Mouse (Mus musculus) layer of hippocampus, adult 11-12 months (tissue): ENCODE measurements around the gene Arhgap29.

Source experiments
- DNase-seq: peaks from one replicate; pipeline ENCODE4 v3.0.0; 2022; ENCODE audit warnings: low spot score

The Arhgap29 gene

DNA sequence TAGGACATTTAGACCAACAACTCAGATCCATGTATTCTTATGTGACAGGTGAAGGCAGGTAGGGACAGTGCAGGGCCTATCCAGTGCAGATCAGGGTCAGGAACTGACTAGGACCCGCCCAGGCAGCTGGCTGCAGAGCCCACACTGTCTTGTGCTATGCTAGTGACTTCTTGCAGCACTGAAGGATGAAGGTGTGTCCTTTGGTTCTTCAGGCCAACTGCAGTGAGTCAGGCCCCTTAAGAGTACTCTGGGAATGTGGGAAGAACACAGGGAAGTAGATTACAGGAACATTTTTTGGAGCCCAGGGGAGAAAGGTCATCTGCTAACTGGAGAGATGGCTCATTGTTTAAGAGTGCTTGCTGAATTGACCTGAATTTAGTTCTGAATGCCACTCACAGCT lies 60.1 kb downstream of the Arhgap29 start:
- DNase-seq, result no peak

DNA sequence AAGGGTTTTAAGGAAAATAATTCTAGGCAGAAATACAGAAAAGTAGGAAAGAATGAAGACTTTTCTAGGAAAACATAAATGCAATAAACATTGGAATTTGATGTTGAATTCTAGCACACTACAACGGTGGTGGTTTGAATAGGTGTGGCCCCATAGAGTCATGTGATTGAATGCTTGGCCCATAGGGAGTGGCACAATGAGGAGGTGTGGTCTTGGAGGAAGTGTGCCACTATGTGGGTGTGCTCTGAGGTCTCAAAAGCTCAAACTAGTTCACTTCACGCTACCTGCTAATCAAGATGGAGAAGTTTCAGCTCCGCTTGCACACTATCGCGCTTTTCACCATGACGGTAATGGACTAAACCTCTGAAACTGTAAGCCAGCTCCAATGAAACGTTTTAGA lies 66.1 kb downstream of the Arhgap29 start:
- DNase-seq, result no peak

DNA sequence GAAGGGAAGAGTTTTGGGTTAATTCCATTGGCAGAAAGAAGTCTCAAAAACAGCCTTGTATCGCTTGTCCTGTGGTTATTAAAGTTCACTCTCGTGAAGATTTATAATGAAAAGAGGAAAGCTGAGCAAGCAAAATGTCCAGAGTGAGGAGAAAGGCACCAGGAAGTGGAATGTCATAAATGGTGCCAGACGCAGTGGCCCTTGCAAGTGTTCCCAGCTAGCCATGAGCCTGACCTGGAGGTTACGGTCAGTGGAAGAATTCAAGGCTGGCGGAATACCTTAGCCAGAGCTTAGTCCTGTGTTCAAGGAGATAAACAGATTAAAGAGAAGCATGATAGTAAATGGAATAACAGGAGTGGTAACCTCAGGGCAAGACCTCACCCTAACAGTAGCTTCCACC lies 66.8 kb downstream of the Arhgap29 start:
- DNase-seq, result no peak

DNA sequence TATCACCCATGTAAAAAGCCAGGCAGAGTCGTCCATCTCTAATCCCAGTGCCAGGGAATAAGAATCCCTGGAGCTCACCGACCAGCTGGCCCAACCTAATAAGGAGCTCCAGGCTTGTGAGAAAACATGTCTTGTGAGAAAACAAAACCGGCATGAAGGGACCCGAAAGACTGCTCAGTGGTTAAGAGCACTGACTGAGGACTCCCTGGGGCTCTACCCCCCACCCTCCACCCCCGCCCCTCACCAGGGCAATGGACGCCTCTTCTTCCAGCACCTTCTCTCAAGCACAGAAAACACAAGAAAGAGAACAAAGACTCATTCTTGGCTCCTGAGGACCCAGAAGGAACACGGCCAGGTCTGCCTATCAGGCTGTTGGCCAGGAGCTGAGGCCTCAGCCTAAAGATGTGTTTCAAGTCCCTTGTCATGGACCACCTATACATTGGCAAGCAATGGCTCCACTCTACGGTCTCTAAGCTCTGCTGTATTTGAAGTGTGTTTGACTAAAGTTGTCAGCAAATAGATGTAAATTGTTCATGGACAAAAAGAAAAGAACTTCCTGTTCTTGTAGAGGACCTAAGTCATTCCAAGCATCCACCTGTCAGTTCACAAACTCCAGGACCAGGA lies 68.8 kb downstream of the Arhgap29 start:
- no peak for DNase-seq

DNA sequence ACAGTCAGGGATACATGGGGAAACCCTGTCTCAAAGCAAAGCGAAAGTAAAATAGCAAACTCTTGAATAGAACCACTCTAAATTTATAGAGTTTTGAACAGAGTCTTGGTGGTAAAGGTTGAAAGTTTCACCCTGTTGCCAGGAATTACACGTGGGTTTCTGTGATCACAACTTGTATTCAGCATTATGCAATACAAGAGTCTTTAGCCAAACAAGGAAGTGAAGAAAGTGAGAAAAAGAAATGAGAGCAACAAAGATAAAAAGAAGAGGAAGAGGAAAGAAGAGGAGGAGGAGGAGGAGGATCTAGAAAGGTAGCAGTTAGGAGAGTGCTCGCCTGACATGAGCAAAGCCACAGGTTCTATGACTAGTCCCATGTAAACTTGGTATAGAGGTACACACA lies 70.0 kb downstream of the Arhgap29 start:
- no peak for DNase-seq

DNA sequence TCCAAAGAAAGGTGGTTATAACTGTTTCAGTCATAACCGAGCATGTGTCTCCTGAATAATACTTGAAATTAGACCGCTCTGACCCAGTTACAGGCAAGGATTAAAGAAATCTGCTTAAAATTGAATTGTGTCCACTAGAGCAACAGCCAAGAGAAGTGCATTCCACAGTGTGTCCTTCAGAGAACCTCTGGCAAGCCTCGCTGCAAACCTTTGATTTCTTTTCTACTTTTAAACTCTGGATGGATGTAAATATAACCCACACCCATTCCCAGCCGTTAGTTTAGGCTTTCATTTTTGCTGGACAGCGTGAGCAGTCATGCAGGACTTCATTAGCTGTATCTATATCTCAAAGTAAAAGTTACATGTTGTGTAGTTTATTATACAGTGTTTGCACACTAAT lies 74.3 kb downstream of the Arhgap29 start:
- no peak for DNase-seq

DNA sequence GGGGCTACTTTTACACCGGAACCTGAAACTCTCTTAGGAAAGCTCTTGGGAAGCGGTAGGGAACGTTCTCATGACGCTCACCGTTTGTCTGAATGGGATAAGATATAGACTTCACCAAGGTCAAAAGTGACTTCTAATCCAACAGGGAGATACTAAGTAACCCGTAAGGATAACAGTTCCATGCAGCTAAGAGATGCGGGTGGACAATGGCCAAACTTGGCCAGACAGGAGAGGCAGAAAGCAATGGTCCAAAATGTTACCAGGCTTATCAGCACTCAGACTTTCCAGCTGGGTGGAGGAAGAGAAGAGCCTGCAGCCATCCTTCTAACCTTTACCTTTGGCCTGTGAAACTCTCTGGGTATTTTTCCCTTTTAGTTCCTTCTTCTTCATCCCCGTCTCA lies 75.4 kb downstream of the Arhgap29 start:
- DNase-seq, result no peak

DNA sequence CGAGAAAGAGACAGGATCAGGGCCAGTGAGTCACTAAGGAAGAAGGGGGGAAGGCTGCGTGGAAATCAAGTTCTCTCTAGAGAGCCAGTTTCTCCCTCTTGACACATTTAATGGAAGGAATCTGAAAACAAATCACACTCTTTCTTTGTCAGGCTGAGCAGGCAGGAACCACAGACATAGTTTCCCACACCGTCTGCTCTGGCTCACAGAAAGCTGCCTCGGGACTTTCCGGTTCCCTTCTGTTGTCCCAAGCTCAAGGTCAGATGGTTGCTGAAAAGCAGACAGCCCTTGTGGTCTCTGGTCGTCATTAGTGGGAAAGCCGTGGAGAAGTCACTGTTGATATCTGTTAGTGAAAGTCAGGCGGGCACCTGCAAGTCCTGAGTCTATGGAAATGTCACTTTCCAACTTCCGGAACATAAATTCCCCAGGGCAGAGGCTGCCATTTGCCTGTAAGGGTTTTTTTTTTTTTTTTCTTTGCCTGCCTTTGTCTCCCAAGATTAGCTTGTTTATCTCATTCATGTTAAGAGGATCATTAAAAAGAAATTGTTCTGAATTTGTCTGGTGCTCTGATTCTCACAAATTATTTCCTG lies 81.0 kb downstream of the Arhgap29 start:
- DNase-seq, result no peak

DNA sequence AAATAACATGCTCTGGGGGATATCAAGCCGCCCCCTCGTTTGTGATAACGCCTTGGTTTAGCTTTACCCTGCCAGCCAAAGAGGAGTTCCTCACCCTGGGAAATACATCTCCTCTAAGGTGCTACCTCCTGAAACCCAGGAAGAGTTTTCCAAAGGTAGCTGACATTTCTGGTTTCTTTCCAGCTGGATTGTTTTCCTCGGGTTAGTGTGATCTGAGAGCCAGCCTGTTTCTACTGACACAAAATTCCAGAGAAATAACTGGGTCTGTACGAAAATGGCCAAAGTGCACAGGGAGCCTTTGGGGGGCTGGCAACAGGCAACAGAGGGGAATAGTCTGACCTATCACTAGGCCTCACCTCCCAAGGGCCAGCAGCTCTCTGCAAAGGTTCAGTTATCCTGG lies 81.9 kb downstream of the Arhgap29 start:
- DNase-seq, result no peak

DNA sequence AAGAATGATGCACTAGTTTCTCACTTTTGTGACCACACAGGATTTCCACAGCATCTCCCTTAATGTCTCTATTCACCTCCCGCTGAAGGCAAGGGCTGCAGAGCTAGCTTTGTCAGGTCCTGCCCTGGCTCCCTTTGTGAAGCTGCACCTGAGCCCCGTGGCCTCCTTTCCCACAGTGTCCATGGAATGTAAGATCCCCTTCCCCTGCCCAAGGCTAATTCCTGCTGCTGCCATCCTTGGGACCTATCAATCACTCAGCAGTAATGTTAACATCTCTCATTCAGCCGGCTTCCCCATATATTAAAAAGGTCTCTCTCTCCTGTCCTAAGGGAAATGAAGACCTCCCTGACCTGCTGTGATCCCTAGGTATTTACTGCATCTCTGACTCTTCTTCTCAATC lies 82.8 kb downstream of the Arhgap29 start:
- no peak for DNase-seq

DNA sequence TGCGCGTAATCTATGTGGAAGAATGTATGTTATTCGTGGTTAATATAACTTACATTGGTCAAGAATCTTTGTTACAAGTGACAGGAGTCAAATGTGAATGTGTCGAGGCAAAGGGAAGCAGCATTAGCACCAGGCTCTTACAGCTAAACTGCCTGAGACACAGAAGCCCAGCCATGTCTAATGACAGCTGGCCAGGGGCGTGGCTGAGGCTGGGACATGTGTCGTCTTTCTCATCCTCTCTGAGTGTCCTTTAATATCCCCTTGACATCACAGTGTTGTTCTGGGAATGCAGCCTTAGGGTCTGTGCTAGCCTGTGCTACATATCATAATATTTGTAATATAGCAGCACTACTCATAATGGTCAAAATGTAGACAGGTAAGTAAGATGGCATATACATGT lies 88.2 kb downstream of the Arhgap29 start:
- DNase-seq, result no peak

DNA sequence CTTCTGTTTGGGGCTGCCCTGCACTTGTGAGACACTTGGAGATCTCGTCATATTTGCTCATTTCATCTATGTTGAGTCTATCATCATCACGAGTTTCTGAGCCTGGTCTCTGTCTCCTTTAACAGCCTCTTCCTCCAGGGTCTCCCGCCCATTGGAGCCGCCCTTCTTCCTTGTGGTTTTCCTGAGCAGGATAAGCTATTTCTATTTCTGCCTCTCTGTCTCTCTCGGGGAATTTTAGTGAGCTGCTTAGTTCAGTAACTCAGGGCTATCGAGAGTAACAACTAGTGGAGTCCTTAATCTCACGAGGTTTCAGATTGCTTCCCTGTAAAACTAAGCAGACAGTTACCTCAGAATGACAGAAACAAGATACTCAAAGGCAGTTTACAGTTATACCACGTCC lies 90.8 kb downstream of the Arhgap29 start:
- no peak for DNase-seq

DNA sequence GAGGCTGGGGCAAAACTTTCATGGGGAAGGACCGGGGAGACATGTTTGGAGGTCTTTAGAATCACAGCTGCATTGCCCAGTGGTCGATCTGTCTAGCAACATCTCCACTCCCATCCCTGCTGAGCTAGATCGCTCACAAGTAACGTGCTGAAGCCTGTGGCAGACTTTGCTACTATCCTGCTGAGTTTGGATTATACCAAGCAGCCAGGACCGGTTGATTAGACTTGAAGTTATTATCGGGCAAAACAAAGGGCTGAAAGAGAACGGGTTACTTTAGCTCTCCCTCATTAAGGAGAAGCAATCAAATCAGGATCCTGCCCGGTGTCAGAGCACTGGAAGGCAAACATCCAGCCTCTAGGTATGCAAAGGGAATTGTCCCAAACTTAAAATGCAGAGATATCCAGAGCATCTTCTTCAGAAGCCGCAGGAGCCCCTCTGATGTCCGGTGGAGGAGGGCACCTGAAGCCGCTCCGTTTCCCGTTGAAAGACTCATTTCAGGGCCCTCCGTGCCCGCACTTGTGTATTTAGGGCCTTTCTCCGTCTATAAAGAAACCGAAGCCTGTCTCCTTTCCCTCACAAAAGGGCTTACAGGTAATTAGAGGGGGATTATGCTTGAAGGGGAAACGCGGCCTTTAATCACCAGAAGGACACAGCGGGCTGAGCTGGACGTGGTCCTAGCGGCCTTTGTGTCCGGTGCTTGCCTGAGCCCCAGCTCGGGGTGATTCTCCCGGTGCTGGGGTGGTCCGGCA lies 91.6 kb downstream of the Arhgap29 start, which contains the start of gene Abca4:
TSS of gene Abca4 (plus strand) at position 645 of the 749 bp plus-strand sequence.
- DNase-seq, result no peak

DNA sequence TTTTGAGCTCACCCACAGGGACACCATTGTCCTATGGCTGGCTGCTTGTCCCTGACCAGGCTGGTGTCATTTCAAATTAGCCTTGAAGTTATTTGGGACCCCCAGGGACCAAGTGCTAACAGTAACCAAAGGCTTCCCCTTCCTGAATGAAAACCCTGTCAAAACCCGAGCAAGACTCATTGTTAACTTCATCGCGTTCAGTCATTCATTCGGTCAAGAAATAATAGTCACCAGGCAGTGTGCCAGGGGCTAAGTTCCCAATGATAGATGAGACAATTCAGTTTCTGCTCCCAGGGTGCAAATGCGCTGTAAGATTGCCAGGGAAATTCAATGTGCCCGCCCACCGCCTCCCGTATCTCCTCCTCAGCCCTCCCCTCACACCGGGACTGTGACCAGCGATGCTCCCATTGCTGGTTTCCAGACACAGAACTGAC lies 93.9 kb downstream of the Arhgap29 start:
- no peak for DNase-seq

DNA sequence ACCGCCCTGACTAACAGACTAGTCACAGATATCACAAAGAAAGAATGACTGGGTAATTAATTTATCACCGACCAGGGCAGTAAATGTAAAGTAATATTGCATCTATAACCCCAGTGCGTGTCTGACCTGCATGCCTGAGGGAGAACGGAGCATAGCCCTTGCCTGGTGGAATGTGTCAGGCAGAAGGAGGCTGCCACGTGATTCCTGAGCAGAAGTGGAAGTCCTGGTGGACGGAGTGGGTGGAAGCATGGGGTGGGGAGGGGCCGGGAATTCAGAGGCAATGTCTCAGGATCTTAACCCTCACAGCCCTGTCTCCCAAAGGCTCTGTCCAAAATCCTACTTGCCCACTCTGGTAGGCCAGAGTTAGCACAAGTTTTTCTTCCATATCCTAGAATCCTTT lies 95.1 kb downstream of the Arhgap29 start:
- DNase-seq, result no peak

DNA sequence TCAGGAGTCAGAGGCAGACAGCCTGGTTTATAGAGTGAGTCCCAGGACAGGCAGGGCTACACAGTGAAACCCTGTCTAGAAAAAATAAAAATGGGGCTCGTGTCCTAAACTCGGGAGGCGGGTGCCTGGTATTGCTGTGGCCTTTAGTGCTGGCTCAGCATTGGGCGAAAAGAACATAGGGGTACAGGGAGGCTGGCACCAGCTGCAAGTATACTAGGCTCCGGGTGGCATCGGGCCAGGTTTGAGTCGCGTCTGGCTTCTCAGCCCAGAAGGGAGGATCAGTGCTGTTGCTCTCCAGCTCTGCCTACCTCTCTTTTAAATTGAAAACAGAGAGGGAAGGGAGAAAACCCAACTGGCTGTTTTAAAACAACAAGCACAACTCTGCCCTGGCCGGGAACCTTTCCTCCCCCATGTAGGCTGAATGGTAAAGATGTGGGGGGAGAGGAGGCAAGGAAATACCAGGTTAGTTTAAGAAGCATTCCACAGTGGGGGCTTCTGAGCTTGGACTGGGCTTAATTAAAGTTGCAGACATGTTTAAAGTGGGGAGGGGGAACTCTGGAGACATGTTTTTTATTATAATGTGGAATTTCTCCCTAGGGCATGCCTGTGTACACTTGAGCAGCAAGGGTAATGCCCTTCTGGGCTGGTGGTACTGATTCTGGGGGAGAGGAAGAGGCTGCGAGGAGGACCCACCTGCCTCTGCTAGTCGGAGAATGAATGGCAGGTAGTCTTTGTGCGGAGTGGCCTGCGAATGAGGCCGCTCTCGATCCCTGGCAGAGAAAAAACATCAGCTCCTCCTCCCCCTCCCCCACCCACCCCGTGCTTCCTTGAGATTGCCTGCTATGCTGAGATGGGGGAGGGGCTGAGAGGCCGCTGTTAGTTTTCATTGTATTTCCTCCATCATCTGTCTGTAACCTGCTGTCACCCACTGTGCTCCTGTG lies 95.8 kb downstream of the Arhgap29 start:
- DNase-seq, result peak; percentile 67

DNA sequence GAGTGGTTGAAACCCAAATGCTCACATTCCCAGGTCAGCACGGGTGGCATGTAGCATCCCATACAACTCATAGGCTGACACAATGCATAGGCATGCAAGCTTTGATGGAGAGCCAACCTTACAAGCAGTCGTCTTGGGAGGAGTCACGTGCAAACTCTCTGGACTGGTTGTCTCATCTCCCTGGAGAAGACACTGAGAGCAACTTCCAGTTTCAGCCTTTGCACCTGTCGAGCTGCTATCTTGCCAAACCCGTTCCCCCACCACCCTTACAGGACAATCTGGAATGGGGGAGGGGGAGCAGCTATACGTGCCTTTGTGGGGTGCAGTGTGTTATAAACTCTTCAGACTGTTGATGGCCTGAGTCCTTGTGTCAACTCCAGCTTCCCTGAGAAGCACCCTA lies 96.8 kb downstream of the Arhgap29 start:
- no peak for DNase-seq

DNA sequence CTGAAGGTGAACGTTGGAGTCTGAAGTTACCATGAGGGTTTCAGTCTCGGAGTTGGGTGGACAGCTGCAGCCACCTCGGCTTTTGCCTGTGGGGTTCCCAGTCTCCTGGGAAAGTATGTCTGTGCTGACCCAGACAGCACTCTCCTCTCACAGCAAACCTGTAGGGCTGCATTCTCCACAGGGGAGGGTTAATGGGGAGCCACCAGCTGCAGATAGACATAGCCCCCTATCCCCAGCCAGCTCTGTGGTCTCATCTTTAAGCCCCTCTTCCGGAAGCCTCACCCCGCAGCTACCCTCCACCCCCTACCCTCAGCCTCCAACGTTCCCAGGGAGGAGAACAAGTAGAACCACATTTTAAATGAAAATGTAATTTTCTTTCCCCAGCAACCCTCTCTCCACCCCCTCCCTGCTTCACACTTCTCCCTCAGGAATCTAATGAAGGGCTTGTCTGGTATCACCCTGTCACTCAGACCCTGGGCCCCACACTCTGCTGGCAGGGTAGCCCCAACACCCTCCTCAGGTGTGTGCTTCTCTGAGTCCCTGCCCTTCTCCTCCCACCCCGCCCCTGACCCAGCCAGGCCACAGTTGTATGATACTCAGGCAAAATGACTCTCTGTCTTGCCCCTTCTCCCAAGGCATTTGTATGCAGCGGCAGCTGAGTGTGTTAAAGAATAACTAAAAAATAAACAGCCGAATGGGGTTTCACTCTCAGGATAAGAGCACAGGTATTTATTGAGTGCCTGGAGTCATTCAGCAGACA lies 106.3 kb downstream of the Arhgap29 start:
- no peak for DNase-seq

DNA sequence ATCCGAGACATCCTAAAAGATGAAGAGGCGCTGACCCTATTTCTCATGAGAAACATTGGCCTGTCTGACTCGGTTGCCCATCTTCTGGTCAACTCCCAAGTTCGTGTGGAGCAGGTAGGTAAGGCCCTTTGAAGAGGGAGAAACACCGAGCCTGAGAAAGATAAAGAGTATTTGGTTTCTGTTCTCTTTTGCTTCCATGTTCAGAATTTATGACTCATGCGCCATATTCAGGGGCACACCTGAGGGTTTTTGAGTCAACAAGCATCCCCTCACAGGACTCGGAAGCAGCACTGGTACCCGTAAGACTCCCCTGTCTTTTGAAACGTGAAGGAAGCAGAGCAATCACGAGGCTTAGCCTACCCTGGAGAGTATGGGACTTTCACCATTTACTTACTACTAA lies 110.2 kb downstream of the Arhgap29 start:
- no peak for DNase-seq

DNA sequence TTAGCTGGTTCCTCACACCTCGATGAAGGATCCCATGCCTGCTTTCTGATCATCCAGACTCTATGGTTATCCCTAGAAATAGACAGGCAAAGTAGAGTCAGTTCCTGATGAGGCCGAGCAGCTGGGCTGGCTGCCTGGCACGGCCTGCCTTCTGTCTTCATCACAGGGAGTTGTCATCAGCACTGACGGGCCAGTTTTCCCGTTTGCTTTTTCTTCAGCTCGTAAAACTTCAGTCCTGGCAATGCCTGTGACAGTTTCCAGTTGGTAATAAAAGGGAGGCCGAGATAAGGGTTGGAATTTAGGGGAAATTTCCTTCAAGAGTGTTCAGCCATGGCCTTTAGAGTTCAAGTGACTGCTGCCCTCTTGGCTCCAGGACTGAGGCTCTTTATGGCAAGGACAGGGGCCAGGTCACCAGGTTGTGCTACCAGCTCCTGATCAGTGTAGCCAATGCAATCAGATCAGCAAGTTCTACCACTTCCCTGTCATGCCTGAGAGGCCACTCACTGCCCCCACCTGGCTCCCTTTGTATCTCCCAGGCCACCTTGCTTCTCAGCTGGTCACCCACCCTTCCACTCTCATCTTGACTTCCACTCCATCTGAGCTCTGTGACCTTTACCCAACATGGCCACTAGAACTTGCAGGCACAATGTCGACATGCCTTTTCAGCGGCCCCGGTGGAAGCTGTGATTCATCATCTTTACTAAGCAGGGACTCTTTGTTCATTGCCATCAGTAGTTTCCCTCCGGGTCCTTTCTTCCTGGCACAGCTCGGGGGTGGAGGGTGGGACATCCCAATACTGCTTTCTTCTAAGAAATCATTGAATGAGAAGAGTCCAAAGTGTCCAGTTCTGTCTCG lies 112.4 kb downstream of the Arhgap29 start:
- DNase-seq, result no peak
